Mouse (Mus musculus): Measurements from ENCODE around the gene Trim2. TPM values are rescaled to one million over a fixed set of nuclear protein-coding genes. Genes with fewer than 3 reads are reported as not detected.

Gene Trim2
- polyA plus RNA-seq, 1 experiment from 2014 or later = 9.3 TPM

DNA sequence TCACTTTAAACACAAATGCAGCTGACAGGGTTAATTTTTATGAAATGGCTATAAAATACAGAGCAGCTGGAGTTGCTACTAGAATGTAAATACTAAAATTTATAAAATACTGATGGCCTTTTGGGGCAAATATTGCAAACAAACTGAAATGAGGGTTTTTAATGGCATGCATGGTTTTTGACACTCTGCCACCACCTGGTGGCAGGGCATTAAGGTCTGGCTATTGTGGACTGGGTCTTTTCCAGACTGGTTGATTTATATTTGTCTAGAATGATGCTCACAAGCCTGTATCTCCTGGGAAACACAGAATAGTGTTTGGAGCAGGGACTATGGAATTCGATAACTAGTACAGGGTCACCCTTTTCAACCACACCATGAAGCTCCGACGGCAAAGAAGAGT lies 183.2 kb downstream of the Trim2 start:
- ATAC-seq (ENCODE audit: insufficient number of reproducible peaks, insufficient read depth, low FRiP score, low read depth) = no peak
- Histone ChIP-seq H3K27ac (replicated peaks in 1 of 2; ENCODE audit: control insufficient read depth in 1 of 2, insufficient read depth in 1 of 2, low read depth in 2 of 2, low read length in 2 of 2) (no peak overlapping the region), H3K9ac (ENCODE audit: low read length) (no peak overlapping the region), H3K4me2 (ENCODE audit: low read length) (no peak overlapping the region), H3K27me3 (ENCODE audit: control insufficient read depth, insufficient read depth, low read length) (no peaks in the 10 kb centered on the region), H3K9me3 (ENCODE audit: control insufficient read depth, low read length) (no peaks in the 10 kb centered on the region), H3K4me3 (ENCODE audit: control insufficient read depth in 1 of 2, insufficient read depth in 1 of 2, low read depth in 1 of 2, low read length in 2 of 2) (no peak overlapping the region), H3K4me1 (ENCODE audit: control insufficient read depth in 2 of 2, insufficient read depth in 2 of 2, low read length in 2 of 2) (no peaks in the 10 kb centered on the region), H3K36me3 (ENCODE audit: control insufficient read depth, insufficient read depth, low read length) (no peaks in the 10 kb centered on the region)
- 82% methylated on average over 3 of the region's 3 CpGs for WGBS

DNA sequence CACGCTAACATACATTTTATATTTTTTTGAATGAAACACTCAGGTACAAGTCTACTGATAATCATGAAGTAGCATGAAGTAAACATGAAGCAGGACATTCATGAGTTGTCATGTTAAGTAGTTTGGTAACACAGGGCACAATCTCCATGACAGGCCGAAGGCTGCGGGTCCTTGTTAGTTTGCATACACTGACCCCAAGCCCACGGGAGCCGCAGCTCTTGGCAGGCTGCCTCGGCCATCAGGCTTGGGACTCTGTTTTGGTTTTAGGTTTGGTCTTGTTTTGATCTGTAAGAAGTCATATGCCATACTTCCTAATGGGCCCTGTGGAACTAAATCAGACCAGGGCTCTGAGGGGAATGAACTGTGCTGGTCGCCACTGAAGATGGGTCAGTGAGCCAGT lies 188.0 kb downstream of the Trim2 start:
- H3K9ac ChIP-seq (ENCODE audit: low read length) = no peak overlapping the region
- 78% methylated on average over 7 of the region's 7 CpGs for WGBS
- no peak overlapping the region for H3K4me3 ChIP-seq (ENCODE audit: control insufficient read depth in 1 of 2, insufficient read depth in 1 of 2, low read depth in 1 of 2, low read length in 2 of 2)
- H3K27ac ChIP-seq (replicated peaks in 1 of 2; ENCODE audit: control insufficient read depth in 1 of 2, insufficient read depth in 1 of 2, low read depth in 2 of 2, low read length in 2 of 2) = no peak overlapping the region
- H3K9me3 ChIP-seq (ENCODE audit: control insufficient read depth, low read length) = no peaks in the 10 kb centered on the region
- no peak for ATAC-seq (ENCODE audit: insufficient number of reproducible peaks, insufficient read depth, low FRiP score, low read depth)
- no peaks in the 10 kb centered on the region for H3K27me3 ChIP-seq (ENCODE audit: control insufficient read depth, insufficient read depth, low read length)
- H3K4me1 ChIP-seq (ENCODE audit: control insufficient read depth in 2 of 2, insufficient read depth in 2 of 2, low read length in 2 of 2) = no peaks in the 10 kb centered on the region
- no peaks in the 10 kb centered on the region for H3K36me3 ChIP-seq (ENCODE audit: control insufficient read depth, insufficient read depth, low read length)
- no peak overlapping the region for H3K4me2 ChIP-seq (ENCODE audit: low read length)

DNA sequence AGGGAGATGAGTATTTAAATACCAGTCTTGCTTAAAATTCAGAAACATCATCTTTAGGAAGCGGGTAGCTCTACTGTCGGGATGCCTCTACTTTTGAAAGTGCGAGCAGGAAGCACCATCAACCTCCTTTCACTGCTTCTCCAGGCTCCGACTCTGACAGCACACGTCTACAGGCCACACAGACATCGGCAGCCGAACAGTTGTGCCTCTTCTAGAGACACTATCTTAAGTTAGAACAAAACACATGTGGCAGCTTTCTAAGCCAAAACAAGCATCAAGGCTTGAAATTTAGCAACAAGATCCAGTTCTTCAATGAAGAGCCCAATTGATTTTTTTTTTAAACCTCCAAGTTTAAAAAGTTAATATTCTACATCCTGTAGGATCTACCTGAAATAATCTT lies 188.5 kb downstream of the Trim2 start:
- H3K36me3 ChIP-seq (ENCODE audit: control insufficient read depth, insufficient read depth, low read length) = no peaks in the 10 kb centered on the region
- no peaks in the 10 kb centered on the region for H3K27me3 ChIP-seq (ENCODE audit: control insufficient read depth, insufficient read depth, low read length)
- H3K4me2 ChIP-seq (ENCODE audit: low read length) = no peak overlapping the region
- ATAC-seq (ENCODE audit: insufficient number of reproducible peaks, insufficient read depth, low FRiP score, low read depth) = no peak
- H3K9me3 ChIP-seq (ENCODE audit: control insufficient read depth, low read length) = no peaks in the 10 kb centered on the region
- no peak overlapping the region for H3K9ac ChIP-seq (ENCODE audit: low read length)
- H3K4me3 ChIP-seq (ENCODE audit: control insufficient read depth in 1 of 2, insufficient read depth in 1 of 2, low read depth in 1 of 2, low read length in 2 of 2) = no peak overlapping the region
- no peaks in the 10 kb centered on the region for H3K4me1 ChIP-seq (ENCODE audit: control insufficient read depth in 2 of 2, insufficient read depth in 2 of 2, low read length in 2 of 2)
- WGBS = 70% methylated on average over 7 of the region's 7 CpGs
- no peak overlapping the region for H3K27ac ChIP-seq (replicated peaks in 1 of 2; ENCODE audit: control insufficient read depth in 1 of 2, insufficient read depth in 1 of 2, low read depth in 2 of 2, low read length in 2 of 2)

Other genes with a start within 250 kb of the Trim2 start
- gene Mnd1, start 151.1 kb downstream of the Trim2 start, polyA plus RNA-seq (2014; fragmentation: Nextera tagmentation; extraction: Ambion mirVana) = 10.2 and 10.7 TPM in 2 replicates
- 0.32 and 0.39 TPM in 2 replicates for gene Gm6525, start 132.8 kb downstream of the Trim2 start, polyA plus RNA-seq (2014; fragmentation: Nextera tagmentation; extraction: Ambion mirVana)
- gene Fhdc1, start 173.6 kb upstream of the Trim2 start, polyA plus RNA-seq (2014; fragmentation: Nextera tagmentation; extraction: Ambion mirVana) = 0.68 and 0.80 TPM in 2 replicates